Mouse (Mus musculus): ENCODE measurements around the gene Ldlrad3.
A peak's percentile ranks its signal among the peaks of the same experiment; 100 is the strongest.

The Ldlrad3 gene

DNA sequence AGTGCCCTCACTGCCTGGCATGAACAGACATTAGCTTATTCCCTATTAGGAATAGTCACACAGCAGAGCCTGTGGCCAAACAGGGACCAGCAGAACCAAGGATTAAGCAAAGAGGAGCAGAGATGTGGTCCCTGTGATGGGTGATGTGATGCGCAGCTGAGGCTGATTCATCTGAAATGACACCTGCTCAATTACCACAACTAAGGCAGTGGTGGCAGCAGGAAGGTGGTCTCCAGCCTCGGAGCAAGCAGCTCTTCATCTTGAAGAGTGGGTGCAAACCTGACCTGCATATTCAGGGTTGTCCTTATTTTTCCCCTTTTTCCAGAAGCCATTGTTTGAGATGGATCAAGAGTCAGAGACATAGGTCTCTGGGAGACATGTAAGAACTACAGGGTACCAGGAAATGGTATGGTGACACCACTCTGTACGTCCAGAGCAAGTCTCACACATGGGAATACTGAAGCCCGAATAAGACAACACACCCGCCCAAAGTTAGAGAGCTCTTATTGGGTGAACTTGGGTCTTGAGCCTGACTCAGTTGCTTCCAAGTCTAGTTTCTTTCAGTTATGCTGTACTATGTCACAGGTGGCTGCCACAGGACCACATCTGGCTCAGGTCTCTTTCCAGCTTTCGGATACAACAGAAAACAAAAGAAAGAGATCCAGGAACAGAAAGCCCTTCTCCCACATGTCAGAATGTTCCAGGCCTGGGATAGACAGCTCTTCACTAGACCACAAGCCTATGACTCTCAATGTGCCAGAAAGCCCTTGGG is 112.7 kb downstream of the Ldlrad3 start:
- no peak for DNase-seq (ENCODE audit: low spot score)

DNA sequence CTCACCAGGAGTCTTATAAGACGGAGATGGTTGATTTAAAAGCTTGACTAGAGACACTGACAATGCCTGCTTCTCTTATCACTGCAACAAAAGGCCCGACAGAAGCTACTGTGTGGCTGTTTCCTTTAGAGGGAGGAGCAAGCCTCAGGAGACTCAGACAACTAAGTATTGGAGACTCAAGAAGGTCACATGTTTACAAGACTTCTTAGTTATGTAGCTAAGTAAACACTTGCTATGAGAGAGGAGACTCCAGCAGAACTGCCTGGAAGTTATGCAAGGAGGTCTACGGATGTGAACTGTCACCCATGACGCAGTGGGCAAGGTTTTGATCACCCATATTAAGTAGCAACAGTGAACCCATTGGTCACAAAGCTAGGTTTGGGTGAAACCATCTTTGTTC is 113.3 kb downstream of the Ldlrad3 start:
- no peak for DNase-seq (ENCODE audit: low spot score)

DNA sequence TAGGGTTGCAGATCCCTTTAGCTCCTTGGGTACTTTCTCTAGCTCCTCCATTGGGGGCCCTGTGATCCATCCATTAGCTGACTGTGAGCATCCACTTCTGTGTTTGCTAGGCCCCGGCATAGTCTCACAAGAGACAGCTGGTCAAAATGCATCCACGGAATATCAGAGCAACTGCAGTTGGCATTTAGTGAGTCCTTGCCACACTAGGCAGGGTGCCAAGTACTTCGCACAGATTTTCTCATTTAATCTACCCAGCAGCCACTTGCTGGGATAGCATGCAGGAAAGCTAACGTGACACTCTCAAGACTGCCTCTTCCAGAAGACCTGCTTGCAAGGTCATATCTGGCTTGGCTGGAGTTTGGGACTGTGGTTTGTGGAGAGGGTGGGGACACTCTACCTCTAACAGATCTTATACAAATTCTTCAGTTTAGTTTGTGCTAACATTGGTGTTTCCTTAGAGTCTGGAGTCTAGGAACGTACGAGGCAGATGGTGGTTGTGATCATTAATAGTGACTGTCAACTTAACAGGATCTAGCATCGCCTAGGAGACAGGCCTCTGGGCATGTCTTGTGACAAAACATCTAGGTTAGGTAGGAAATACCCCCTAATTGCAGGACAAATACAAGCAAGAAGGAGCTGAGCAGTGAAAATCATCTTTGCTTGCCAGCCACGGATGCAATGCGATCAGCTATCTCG is 115.0 kb downstream of the Ldlrad3 start:
- DNase-seq (ENCODE audit: low spot score), result no peak

DNA sequence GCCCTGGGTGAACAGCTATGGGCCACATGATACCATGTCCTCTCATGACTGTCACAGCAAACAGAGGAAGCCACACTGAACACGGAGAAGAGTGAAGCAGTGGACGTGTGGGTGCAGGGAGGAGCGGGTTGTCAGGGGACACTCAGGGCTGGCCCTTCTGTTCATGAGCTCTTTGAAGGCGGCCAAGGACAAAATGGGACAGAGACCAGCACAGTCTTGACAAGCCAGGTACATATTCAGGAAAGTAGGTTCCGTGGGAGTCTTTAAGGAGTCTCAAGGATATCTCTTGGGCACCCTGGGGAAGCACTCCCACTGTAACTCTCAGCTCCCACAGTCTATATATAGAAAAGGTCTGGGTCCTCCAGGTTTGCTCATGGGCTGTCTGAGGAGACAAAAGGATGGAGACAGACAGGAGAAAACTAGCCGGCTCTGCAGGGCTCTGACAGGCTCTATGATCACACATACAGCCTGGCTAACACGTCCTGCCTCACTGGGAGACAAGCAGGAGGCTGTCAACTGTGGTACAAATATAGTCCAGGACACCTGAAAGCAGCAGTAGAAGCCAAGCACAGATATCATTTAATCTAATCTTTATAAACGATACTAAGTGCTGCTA is 121.3 kb downstream of the Ldlrad3 start:
- no peak for DNase-seq (ENCODE audit: low spot score)

DNA sequence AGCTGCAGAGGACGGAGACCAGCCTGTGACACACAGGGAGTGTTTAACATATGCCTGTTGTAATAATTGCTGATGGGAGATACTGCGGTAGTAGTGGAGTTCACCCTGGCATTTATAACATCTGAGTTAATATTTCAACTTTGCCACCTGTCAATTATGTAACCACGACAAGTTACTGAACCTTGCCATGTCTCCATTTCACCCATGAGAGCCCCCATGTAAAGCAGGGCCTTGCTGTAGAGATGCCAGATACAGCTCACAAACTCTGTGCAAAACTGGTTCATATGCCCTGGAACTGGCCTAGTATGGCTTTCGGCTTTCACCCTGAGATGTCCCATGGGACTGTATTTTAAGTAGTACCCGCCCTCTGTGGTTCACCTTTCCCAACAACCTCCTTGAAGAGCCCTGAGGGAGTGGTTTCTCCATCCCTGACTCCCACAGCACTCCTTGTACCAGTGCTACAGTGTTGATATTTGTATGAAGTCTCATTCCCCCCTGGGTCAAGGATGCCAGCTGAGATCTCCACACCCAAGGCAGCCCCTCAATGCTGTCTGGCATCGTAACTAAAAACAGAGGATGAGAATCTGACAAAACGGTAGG is 122.2 kb downstream of the Ldlrad3 start:
- DNase-seq (ENCODE audit: low spot score), result no peak

DNA sequence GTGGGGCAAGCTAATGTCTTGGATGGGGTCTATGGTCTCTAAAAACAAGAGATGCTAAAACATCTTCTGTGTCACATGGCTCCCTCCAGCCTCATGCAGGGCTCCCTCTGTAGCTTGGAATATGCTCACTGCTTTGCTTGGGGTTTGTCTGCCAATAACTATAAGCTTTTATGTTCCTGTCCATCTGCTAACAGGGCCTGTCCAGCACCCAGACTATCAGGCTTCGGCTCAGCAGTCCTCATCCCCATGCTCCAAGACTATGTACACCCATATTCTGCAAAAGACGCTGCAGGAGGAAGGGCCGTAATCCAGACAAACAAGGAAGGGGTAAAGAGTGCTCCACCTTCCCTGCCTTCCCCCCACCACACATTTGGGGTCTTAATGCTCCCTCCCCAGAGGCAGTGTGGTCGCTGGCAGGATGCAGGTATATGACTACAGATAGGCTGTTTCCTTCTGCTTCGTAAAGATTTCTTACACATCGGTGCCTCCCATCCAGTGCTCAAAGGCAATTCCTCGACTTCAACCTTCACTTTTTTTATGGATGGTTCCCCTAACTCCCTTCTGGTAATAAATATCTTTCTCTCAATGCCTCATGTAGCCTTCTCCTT is 123.2 kb downstream of the Ldlrad3 start:
- no peak for DNase-seq (ENCODE audit: low spot score)

DNA sequence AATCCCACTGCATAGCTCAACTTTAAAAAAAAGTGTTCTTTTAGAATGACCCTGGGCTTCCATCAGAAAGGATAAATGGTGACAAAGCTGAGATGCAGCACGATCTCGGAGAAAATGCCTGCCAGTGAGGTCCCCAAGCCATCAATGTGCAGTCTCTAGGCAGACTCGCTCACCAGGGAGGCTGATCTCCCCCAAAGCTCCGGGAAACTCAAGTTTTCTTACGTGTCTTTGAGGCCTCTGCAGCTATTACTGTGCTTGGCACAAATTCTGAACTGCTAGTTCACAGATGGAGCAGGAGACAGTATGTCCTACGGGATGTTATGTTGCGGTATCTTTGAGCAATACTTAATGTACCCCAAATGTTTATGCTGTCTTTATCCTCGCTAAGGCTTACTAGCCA is 124.3 kb downstream of the Ldlrad3 start:
- no peak for DNase-seq (ENCODE audit: low spot score)

DNA sequence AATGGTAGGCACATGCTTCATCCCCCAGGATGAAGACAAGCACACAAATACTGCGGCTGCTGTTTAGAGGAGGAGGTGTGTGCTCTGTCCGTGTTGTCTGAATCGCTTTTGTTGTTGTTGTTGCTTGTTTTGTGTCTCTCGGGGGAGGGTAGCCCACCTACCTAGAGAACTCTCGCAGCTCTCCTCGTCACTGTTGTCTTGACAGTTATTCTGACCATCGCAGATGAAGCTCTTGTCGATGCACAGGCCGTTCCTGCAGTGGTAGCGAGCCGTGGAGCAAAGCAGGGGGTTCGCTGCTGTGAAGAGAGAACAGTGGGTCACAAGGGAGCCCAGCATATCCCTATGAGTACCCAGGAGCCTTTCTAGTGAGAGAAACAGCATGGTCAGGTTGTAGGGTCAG is 128.4 kb downstream of the Ldlrad3 start:
- DNase-seq (ENCODE audit: low spot score), result no peak

DNA sequence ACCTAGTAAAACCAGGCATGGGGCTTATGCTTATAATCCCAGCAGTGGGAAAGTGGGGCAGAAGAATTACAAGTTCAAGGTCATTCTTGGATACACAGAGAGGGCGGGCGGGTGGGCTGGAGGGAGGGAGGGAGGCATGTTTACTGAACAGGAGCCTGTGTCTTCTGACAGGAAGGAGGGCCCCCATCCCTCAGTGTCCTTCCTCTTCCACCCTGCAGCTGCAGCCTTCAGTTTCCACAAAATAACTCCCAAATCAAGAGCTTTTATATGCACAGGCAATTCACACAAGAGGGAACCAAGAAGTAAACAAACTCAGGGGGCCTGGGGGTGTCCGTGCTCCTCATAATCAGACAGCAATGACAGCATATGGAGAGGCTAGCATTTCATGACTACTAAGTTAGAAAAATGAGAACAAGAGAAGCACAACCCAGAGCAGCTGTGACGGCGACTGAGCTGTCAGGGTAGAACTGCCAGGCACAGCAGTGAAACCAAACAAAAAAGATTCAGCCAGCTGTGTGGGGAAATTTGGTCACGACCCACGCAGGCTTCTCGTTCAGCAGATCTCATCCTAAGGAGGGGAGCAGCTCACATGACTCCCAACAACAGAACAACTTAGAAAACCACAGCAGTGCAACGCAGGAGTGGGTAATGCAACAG is 129.0 kb downstream of the Ldlrad3 start:
- DNase-seq (ENCODE audit: low spot score), result peak; percentile 16

DNA sequence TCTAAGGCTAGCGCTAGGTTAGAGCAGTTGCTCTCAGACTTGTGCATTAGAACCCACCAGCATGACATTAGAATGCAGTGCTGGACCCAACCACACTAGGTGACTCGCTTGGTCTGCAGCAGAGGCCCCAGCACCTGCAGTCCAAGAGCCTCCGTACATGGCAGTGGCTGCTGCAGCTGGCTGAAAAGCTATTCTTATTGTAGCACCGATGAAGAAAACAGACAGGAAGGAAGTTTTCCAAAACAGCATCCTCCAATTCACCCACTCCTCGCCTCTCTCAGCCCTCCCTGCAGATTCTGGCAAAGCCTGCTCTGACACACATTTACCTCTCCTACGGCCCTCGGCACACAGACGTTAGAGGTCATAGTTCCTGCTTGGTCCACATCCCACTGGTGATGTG is 130.0 kb downstream of the Ldlrad3 start:
- DNase-seq (ENCODE audit: low spot score), result no peak

DNA sequence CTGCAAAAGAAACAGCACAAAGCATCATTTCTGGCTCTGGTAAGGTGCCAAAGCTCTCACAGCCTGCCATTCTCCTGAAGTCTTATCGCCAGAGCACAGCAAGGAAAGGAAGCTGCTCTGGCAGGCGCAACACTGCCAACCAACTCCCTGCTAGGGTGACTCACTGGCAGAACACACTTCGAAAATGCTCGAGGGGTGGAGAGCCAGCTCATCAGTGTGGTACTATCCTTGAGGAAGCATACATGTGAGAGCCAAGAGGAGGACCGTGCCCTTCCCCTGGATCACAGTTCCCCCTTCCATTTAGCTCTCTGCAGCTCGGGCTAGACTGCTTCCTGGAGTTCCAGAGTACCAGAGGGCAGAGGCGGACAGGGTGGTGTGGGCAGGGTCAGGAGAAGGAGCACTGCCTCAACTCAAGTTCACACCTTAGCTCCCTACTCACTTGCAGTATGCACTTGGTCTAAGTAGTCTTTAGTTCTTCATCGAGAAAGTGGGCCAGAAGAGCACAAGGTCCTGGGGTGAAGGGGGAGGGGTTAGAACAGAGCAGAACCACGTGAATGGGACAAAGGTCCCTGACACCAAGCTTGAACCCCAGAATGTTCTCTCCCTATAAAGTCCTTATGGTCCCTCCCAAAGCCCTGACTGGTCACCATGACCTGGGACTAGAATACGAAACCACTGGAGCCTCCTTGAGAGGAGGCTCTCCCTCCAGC is 133.1 kb downstream of the Ldlrad3 start:
- no peak for DNase-seq (ENCODE audit: low spot score)

DNA sequence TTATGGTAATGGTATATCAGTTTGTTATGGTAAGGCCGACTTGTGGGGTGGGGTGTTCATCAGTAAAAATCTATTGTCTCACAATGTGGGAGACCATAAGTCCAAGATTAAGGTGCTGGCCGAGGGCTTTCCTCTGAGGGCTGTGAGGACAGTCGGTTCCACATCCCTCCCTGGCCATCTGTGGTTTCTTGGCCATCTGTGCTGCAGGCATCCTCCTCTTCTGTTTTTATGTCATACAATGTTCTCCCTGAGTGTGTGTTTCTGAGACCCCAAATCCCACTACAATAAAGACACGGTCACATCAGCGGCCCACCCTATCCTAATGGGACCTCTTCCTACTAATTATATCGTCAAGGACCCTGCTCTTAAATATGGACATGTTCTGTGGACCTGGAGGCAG is 133.8 kb downstream of the Ldlrad3 start:
- no peak for DNase-seq (ENCODE audit: low spot score)

DNA sequence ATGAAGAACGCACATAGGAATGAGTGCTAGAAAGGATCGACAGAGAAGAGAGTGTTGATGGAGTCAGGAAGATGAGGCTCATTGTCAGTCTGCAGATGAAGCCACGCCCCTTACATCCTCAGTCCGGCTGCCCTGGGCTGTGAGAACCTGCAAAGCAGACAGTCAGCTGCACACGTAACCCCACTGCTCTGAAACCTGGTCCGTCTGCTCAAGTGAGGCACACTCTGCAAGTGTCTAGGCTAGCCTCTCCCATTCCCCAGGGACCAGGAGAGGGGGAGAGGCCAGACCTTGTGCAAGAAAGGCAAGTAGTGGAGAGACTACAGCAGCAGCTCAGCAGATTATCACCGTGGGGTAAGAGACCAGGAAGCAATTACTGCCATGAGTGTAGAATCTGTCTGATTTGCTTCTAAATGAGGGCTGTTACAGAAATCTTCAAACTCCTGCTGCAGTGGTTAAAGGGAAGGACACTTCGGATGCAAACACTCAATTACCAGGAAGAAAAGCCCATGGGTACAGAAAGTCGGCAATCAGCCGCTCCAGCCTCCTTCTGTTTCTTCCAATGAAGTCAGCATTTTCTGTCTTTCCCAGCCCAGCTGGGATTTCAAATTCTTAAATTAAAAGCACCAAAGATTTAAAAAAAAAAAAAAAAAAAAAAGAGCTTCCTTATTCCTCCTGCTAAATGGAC is 136.2 kb downstream of the Ldlrad3 start:
- no peak for DNase-seq (ENCODE audit: low spot score)

DNA sequence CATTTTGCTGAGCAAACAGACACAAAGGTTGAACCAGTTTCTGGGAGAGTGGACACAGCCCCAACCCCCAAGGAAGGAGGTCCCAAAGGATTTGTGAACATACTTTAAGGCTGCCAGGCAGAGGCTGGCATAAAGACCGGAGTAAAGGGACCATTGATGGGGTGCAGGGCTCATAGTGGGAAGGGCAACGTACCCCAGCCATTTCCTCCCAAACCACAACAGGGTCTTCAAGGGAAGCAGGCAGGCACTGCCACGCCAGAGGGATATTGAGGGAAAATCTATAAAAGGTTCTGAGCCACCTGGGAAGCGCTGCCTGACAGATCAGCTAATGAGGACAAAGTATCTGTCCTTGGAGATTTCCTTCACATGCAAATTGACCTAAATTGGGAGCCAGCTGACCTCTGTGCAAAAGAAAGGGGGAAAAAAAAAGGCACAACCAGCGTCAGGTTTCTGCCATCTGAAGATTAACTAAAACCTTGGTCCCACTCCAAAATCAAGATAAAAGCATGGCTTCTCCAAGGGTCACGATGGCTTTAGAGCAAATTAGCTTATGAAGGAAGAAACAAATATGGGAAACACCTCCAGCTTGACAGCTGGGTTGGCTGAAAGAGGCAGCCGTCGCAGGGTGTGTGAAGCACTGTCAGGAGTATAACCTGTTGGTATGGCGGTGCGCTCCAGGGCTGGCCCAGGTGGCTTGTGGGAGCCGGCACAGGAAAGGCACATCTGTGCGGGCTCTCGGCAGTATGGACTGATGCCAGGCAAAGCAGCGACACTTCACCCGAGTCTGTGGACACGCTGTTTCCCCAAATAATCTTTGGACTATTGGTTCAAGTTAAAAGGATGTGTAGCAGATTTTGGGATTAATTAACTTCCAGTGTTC is 137.6 kb downstream of the Ldlrad3 start:
- DNase-seq (ENCODE audit: low spot score), result no peak

DNA sequence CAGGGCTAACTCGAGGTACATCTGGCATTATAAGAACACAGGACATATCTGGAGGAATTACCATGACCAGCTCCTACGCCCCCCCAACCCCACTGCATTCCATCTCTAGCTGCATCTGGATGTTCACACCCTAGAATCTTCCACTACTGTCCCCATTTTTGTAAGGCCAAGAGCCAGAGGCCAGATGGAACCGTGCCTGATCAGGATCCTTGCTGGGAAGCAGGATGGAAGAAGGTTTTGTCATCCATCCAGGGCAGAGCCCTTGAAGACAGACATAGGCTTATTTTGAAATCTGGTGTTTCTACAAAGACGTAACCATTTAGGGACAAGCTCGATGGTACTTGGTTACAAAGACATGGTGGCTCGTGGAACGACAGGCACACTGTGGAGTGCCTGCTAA is 139.7 kb downstream of the Ldlrad3 start:
- DNase-seq (ENCODE audit: low spot score), result no peak

DNA sequence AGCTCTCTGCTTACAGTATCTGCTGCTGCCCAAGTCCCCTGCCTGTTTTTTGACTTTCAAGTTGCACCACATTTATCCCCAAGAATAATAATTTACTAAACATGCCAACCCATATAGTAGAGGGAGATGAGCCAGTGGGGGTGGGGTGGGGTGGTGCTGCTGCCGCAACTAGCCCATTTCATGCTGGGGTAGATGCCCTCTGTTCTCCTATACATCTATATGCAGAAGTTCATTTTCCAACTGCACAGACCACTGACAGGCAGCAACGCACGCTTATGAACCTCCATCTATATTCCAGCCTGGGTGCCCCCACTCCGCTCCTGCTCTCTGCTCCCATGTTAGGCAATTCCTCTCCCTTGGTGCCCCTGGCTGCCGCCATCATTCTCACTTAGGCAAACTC is 145.7 kb downstream of the Ldlrad3 start:
- DNase-seq (ENCODE audit: low spot score), result no peak

DNA sequence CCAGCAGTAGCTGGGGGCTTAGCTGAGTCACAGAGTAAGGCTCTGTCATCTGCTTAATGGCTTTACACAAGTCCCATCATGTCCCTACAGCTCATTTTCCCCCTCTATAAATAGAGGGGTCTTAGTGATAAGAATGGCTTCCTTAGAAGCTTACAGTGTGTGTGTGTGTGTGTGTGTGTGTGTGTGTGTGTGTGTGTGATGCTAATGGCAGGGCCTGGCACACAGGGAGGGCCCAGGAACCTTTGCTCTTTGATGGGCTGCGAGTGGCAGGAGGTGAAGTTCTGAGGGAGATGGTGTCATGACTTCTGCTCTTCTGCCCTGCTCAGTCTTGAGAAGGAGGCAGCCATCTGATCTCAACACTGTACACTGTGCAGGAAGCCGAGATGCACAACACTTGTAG is 146.2 kb downstream of the Ldlrad3 start:
- no peak for DNase-seq (ENCODE audit: low spot score)

DNA sequence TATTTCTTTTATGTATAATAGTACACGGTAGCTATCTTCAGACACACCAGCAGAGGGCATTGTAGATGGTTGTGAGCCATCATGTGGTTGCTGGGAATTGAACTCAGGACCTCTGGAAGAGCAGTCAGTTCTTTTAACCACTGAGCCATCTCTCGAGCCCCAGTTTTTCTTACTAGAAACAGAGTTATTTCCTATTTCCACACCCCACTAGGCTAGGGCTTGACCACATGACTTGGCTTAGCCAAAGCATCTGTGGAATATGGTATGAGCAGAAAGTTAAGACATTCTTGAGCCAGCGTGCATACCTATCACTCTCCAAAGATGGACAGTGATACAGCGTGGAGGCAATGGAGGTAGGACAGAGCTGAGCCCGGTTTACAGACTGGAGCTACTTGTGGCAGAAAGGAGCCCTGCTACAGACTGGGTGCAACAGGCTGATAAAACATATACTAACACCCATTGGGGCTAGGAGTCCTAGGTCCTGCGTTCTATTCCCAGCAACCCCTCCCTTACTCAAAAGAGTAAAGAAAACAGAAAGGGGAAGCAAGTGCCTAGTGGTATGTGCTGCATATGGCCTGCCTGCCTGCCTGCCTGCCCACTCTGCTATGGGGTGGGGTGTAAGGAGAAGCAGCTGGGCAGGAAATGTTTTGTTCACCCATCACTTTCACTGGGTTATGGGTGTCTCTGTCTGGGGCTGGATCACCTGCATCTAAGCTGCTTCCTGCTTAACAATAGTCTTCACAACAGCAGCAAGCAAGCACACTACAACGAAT is 147.1 kb downstream of the Ldlrad3 start:
- peak; percentile 16 for DNase-seq (ENCODE audit: low spot score)
